Mouse (Mus musculus): ENCODE results near the gene Olfr1201.

The Olfr1201 gene

GRCm38 (mm10) chr2:88792736-88793135 is at the start of gene Olfr1201:
Olfr1201 (plus strand) TSS chr2:88793036.
- no peak for DNase-seq (ENCODE audit: low spot score in 2 of 2)

GRCm38 (mm10) chr2:88743379-88743778 is 49.5 kb upstream of the Olfr1201 start:
- no peak for DNase-seq (ENCODE audit: low spot score in 2 of 2)

- DNase-seq (ENCODE audit: low spot score in 2 of 2) = no peak
Observed at GRCm38 (mm10) chr2:88751270-88751669, 41.6 kb upstream of the Olfr1201 start, which contains the start of gene Olfr1198. Olfr1198 (minus strand) TSS chr2:88751370.

GRCm38 (mm10) chr2:88760369-88760768 is 32.5 kb upstream of the Olfr1201 start, which contains the start of gene Olfr1199:
Olfr1199 (minus strand) TSS chr2:88760469.
- no peak for DNase-seq (ENCODE audit: low spot score in 2 of 2)

GRCm38 (mm10) chr2:88770388-88770787 is 22.4 kb upstream of the Olfr1201 start, which contains the start of gene Olfr1200:
Olfr1200 (minus strand) TSS chr2:88770488.
- no peak for DNase-seq (ENCODE audit: low spot score in 2 of 2)

GRCm38 (mm10) chr2:88814196-88814595 is 21.4 kb downstream of the Olfr1201 start, which contains the start of gene Olfr1202:
Olfr1202 (plus strand) TSS chr2:88814496.
- DNase-seq (ENCODE audit: low spot score in 2 of 2) = no peak

GRCm38 (mm10) chr2:88829437-88829836 is 36.6 kb downstream of the Olfr1201 start, which contains the start of gene Olfr1205:
Olfr1205 (plus strand) TSS chr2:88829737.
- no peak for DNase-seq (ENCODE audit: low spot score in 2 of 2)

GRCm38 (mm10) chr2:88838477-88838876 is 45.6 kb downstream of the Olfr1201 start:
- DNase-seq (ENCODE audit: low spot score in 2 of 2) = no peak
